Mouse (Mus musculus) urinary bladder, postnatal 0 days (tissue): ENCODE data around the gene Prss57. TPM values are rescaled to one million over a fixed set of nuclear protein-coding genes. Genes with fewer than 3 reads are reported as not detected.

Experiments used
- polyA plus RNA-seq: library from polyadenylated mRNA; unstranded; fragments of >200 nt; fragmentation: Nextera tagmentation; extraction: Ambion mirVana; gene quantifications from 2 replicates; pipeline ENCODE4 v1.2.1, GENCODE M21; 2015

The Prss57 gene
- 0.12 TPM in 1 of 2 replicates, not detected in the other for polyA plus RNA-seq

GRCm38 (mm10) chr10:79790861-79791260 is at the start of gene Prss57:
TSS of gene Prss57 (minus strand) at chr10:79790961.

DNA sequence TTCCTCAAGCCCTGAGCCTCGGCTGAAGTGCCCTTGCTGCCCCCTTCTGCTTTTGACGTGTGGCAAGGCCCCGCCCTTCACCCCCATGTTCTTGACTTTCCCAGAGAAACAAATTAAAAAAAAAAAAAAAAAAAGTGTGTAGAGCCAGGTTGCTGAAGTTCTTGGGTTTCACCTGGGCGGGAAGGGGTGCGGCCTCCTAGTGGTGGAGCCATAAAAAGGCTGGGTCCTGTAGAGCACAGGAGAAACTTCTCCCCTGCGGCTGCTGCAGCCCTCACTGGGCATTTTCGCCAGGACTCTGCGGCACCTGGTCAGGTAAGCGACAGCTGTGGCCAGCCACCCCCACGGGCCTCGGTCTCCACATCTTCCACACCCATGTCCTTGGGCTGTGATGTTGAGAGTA is 30.0 kb upstream of the Prss57 start, which contains the start of gene Misp:
TSS of gene Misp (plus strand) at position 208 of the 400 bp plus-strand sequence.

DNA sequence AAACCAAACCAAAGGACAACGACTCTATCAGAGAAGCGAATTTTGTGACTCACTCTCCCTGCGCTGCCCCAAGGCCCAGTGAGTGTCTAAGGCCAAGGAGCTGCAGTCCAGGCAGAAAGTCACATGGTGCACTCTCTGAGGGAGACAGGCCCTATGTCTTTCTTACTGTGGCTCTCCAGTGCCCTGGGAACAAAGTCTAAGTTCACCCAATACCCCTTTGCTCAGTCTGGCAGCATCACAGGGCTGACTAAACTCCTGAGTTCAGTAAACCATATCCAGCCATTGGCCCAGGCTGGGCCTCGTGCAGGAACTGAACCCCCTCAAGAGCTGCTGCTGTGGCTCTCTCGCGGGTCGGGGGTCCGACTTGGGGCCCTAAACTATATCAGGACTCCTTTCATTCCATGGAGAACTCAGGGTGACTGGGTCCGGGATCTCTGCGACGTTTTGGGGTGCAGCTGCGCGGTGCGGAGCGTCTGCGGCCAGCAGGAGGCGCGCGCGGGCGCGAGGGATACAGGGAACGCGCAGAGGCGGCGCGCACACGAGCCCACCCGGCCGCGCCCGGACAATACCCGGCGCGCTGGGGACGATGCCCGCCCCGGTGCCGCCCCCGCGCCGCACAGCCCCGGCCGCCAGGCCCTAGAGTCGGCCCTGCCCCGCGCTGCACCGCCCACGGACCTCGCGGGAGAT is 2.4 kb upstream of the Prss57 start, which contains the start of gene Palm:
TSS of gene Palm (plus strand) at position 522 of the 687 bp plus-strand sequence.

DNA sequence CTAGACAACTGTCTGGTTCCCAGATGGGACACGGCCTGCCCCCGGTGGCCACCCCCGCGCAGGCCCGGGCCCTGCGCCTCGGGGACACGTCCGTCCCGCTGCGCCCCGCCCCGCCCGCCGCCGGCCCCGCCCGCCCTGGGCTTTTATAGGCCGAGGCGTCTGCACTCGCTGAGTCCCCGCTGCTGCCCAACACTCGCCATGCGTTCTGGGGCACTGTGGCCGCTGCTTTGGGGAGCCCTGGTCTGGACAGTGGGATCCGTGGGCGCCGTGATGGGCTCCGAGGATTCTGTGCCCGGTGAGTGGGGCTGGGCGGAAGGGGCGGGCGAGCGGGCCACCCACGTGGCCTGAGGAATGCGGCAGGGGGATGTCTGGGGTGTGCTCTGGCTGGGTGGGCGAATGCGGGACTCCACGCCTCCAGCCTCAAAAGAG is 13.6 kb downstream of the Prss57 start, which contains the start of gene Fstl3:
TSS of gene Fstl3 (plus strand) at position 170 of the 429 bp plus-strand sequence.

DNA sequence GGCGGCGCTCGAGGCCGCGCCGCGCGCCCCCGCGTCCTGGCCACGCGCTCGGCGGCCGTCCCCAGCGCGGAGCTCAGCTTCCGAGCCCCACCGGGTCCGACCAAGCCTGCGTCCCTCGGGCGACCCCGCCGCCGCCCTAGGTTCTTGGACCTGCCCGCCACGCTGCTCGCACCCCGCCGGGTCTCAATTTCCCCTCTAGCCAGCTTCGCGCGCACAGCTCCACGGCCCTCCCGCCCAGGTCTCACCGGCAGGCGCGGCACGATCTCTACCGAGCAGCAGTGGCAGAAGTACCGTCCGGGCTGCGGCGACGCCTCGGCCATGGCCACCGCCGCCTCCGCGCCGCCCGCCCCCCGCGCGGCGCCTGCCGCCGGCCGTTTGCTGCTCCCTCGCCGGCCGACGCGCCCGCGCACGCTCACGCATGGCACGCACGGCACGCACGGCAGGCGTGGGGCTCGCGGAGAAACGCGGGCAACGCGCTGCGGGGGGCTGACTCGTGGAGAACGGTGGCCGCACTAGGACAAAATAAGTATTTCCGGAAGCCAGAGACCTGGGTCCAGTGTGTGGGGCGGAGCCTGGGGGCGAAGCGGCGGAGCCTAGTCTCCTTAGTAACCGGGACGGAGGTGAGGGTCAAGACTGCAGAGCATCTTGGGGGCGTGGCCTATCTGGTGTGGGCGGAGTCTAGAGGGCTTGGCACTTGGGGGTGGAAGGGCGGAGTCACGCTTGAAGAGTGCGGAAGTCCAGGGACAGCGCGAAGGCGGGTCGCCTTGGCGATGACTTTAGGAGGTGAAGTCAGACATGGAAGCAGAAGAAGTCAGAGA is 24.0 kb downstream of the Prss57 start, which contains the start of gene Rnf126:
TSS of gene Rnf126 (minus strand) at position 445 of the 818 bp plus-strand sequence.

GRCm38 (mm10) chr10:79754856-79755516 is 35.8 kb downstream of the Prss57 start, which contains the start of gene Fgf22:
TSS of gene Fgf22 (plus strand) at chr10:79755076.

DNA sequence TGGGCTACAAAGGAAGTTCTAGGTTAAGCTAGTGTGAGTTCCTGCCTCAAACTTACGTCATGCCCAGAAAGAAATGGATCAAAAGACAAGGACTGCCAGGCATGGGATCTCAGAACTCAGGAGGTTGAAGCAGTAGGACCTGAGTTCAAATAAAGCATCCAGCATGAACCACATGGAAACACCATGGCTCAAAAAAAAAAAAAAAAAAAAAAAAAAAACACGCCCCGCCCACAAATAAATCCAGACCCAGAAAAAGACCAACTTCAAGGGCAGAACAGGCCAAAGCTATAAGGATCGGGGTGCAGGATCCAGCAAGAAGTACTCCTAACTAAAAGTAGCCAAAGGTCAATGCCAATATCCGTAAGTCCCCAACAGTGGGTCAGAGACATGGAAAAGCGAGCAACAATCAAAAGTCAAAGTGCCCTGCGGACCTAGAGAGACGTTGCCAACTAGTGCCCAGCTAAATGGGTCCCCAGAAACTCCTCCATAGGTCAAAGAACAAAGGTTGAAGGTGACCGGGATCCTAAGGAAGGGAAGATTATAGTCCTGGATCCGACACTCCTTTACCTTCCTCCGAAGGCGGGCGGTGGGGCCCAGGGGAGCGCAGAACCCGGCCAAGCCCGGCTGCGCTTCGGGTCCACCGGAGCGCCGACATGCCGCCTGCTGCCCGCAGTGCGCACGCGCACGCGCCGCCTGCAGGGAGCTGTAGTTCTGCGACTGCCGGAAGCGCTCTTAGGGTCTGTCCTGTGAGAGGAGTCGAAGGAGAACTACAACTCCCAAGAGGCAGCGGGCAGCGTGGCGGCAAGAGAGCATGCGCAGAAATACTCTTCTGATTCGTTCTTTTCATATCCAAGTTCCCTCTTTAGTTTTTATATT is 44.6 kb downstream of the Prss57 start, which contains the start of gene Polrmt:
TSS of gene Polrmt (minus strand) at position 684 of the 876 bp plus-strand sequence.

Other genes with a start within 250 kb of the Prss57 start
- 24.2 and 26.1 TPM in 2 replicates for gene Mier2, start 235.8 kb downstream of the Prss57 start, polyA plus RNA-seq
- gene Theg, start 203.6 kb downstream of the Prss57 start, polyA plus RNA-seq = not detected in 2 replicates
- not detected in 2 replicates for gene C2cd4c, start 176.9 kb downstream of the Prss57 start, polyA plus RNA-seq
- gene Shc2, start 153.0 kb downstream of the Prss57 start, polyA plus RNA-seq = 2.1 and 2.5 TPM in 2 replicates
- not detected in 2 replicates for gene Odf3l2, start 145.2 kb downstream of the Prss57 start, polyA plus RNA-seq
- gene Madcam1, start 126.4 kb downstream of the Prss57 start, polyA plus RNA-seq = 0.35 and 0.39 TPM in 2 replicates
- gene Tpgs1, start 121.6 kb downstream of the Prss57 start, polyA plus RNA-seq = 47.4 and 51.3 TPM in 2 replicates
- 63.7 and 68.6 TPM in 2 replicates for gene Cdc34, start 108.8 kb downstream of the Prss57 start, polyA plus RNA-seq
- 0.16 and 0.48 TPM in 2 replicates for gene Gzmm, start 101.9 kb downstream of the Prss57 start, polyA plus RNA-seq
- gene Bsg, start 86.5 kb downstream of the Prss57 start, polyA plus RNA-seq = 812 and 845 TPM in 2 replicates
- 0.06 and 0.08 TPM in 2 replicates for gene Hcn2, start 74.3 kb downstream of the Prss57 start, polyA plus RNA-seq
- gene Polrmt, start 44.4 kb downstream of the Prss57 start, polyA plus RNA-seq = 14.4 and 14.7 TPM in 2 replicates
- gene Fgf22, start 35.9 kb downstream of the Prss57 start, polyA plus RNA-seq = 0.24 and 0.28 TPM in 2 replicates
- gene Rnf126, start 24.0 kb downstream of the Prss57 start, polyA plus RNA-seq = 50.7 and 60.7 TPM in 2 replicates
- 69.7 and 87.0 TPM in 2 replicates for gene Fstl3, start 13.7 kb downstream of the Prss57 start, polyA plus RNA-seq
- gene Palm, start 2.6 kb upstream of the Prss57 start, polyA plus RNA-seq = 39.7 and 44.2 TPM in 2 replicates
- gene Misp, start 30.0 kb upstream of the Prss57 start, polyA plus RNA-seq = 1.6 and 2.9 TPM in 2 replicates
- 109 and 124 TPM in 2 replicates for gene Ptbp1, start 63.5 kb upstream of the Prss57 start, polyA plus RNA-seq
- gene Prtn3, start 83.5 kb upstream of the Prss57 start, polyA plus RNA-seq = 2.3 and 8.8 TPM in 2 replicates
- gene Plppr3, start 83.7 kb upstream of the Prss57 start, polyA plus RNA-seq = 2.2 TPM in 2 replicates
- 0.13 and 0.16 TPM in 2 replicates for gene Elane, start 95.3 kb upstream of the Prss57 start, polyA plus RNA-seq
- 0.18 TPM in 1 of 2 replicates, not detected in the other for gene Cfd, start 99.9 kb upstream of the Prss57 start, polyA plus RNA-seq
- gene Med16, start 118.0 kb upstream of the Prss57 start, polyA plus RNA-seq = 33.5 and 34.4 TPM in 2 replicates
- not detected in 2 replicates for gene Gm26602, start 119.9 kb upstream of the Prss57 start, polyA plus RNA-seq
- gene Kiss1r, start 126.0 kb upstream of the Prss57 start, polyA plus RNA-seq = 1.2 and 1.3 TPM in 2 replicates
- 125 and 126 TPM in 2 replicates for gene R3hdm4, start 130.2 kb upstream of the Prss57 start, polyA plus RNA-seq
- gene Arid3a, start 136.1 kb upstream of the Prss57 start, polyA plus RNA-seq = 4.0 TPM in 2 replicates
- 52.5 and 55.6 TPM in 2 replicates for gene Wdr18, start 169.2 kb upstream of the Prss57 start, polyA plus RNA-seq
- 0.07 and 0.13 TPM in 2 replicates for gene Grin3b, start 179.8 kb upstream of the Prss57 start, polyA plus RNA-seq
- 15.3 and 18.7 TPM in 2 replicates for gene Tmem259, start 193.4 kb upstream of the Prss57 start, polyA plus RNA-seq
- 662 and 733 TPM in 2 replicates for gene Cnn2, start 197.6 kb upstream of the Prss57 start, polyA plus RNA-seq
- 2.9 and 3.0 TPM in 2 replicates for gene Abca7, start 205.5 kb upstream of the Prss57 start, polyA plus RNA-seq
- 5.5 and 10.3 TPM in 2 replicates for gene Arhgap45, start 225.7 kb upstream of the Prss57 start, polyA plus RNA-seq
- gene Polr2e, start 248.8 kb upstream of the Prss57 start, polyA plus RNA-seq = 94.2 and 108 TPM in 2 replicates